Mouse (Mus musculus) neural tube, embryonic 14.5 days (tissue): ENCODE results near the gene Galm. TPM values are rescaled to one million over a fixed set of nuclear protein-coding genes. Genes with fewer than 3 reads are reported as not detected.

Experiments used
- ATAC-seq: fragments of 200-750 bp; cut with Nextera tagmentation; 2 replicates; pipeline ENCODE4 v1.8.0; 2017; ENCODE audit warnings: low read depth, mild to moderate bottlenecking, moderate TSS enrichment, moderate library complexity
- H3K27ac ChIP-seq: fragments of 300-500 bp; sonication (generic); 2 replicates; pipeline ENCODE4 v1.5.1; 2014; ENCODE audit warnings: low read depth, mild to moderate bottlenecking, control low read depth, low read length, moderate library complexity, mixed read lengths
- H3K27me3 ChIP-seq: fragments of 300-500 bp; sonication (generic); 2 replicates; pipeline ENCODE4 v1.6.1; 2014; ENCODE audit warnings: low read length; ENCODE audit not compliant: control insufficient read depth, insufficient read depth
- H3K36me3 ChIP-seq: fragments of 300-500 bp; sonication (generic); 2 replicates; pipeline ENCODE4 v1.6.1; 2014; ENCODE audit warnings: low read length, mixed read lengths; ENCODE audit not compliant: control insufficient read depth, insufficient read depth
- H3K4me1 ChIP-seq: fragments of 300-500 bp; sonication (generic); 2 replicates; pipeline ENCODE4 v1.6.1; 2014; ENCODE audit warnings: low read length; ENCODE audit not compliant: control insufficient read depth, insufficient read depth
- H3K4me2 ChIP-seq: fragments of 300-500 bp; sonication (generic); 2 replicates; pipeline ENCODE4 v1.6.1; 2014; ENCODE audit warnings: mild to moderate bottlenecking, low read depth, low read length, control low read depth
- H3K4me3 ChIP-seq: fragments of 300-500 bp; sonication (generic); 2 replicates; pipeline ENCODE4 v1.5.1; 2014; ENCODE audit warnings: low read depth, low read length, control low read depth, mixed read lengths
- H3K9ac ChIP-seq: fragments of 300-500 bp; sonication (generic); replicated peaks from 2 replicates; pipeline ENCODE4 v1.6.1; 2014; ENCODE audit warnings: low read depth, mild to moderate bottlenecking, control low read depth, low read length, mixed read lengths
- H3K9me3 ChIP-seq: fragments of 300-500 bp; sonication (generic); 2 replicates; pipeline ENCODE4 v1.6.1; 2016; ENCODE audit warnings: low read length; ENCODE audit not compliant: control insufficient read depth
- WGBS: fragments of 180-500 bp; shearing (Covaris S2); extraction: QIAGEN DNeasy Blood & Tissue Kit; methylation state at CpG from one replicate; pipeline ENCODE4 v1.1.7; 2014; 5-methylcytosine and 5-hydroxymethylcytosine counted together
- polyA plus RNA-seq: library from polyadenylated mRNA; unstranded; fragments of >200 nt; fragmentation: Nextera tagmentation; extraction: Ambion mirVana; gene quantifications from 2 replicates; pipeline ENCODE4 v1.2.1, GENCODE M21; 2014

Galm gene
- polyA plus RNA-seq, 1 experiment from 2014 or later, result 0.79 TPM

DNA sequence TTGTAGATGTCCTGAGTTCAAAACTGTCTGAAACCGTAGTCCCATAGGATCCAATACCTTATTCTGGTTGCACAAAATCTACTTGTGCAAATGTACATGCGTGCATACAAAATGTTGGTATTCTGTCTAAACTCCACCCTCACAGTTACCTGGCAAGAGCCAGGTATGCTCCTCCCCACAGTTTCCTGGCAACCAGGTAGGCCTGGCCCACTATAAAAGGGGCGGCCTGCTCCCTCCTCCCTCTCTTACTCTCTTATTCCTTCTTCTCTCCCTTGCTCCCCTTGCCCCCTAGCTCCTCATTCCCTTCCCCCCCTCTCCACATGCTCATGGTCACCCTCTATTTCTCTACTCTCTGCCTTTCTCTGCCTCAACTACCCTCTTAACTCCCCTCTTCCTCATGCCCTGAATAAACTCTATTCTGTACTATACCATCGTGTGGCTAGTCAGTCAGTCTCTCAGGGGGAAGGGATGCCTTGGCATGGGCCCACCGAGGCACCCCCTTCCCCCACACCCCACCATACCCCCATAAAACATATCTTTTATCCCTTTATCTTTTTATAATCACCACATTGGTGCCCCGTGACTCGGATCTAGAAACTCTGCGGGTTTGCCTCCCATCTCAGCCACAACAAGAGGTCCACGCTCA, 31.9 kb upstream of the Galm start:
- peak; percentile 38; the same call in 1 of the 2 replicates for ATAC-seq
- H3K4me2 ChIP-seq, result peak overlapping the region; percentile 37
- H3K27ac ChIP-seq, result no peak overlapping the region
- 82% methylated on average over 9 of the region's 9 CpGs for WGBS
- 0 out of 2 replicates have a peak, but pooled peaks cover 9% of the 10 kb centered on the region for H3K4me1 ChIP-seq
- H3K27me3 ChIP-seq, result no peaks in the 10 kb centered on the region
- no peak overlapping the region for H3K4me3 ChIP-seq
- no peak overlapping the region for H3K9ac ChIP-seq
- H3K9me3 ChIP-seq, result no peaks in the 10 kb centered on the region
- H3K36me3 ChIP-seq, result no peaks in the 10 kb centered on the region

- H3K4me3 ChIP-seq, result no peak overlapping the region
- H3K9ac ChIP-seq, result no peak overlapping the region
- H3K4me1 ChIP-seq, result 0 out of 2 replicates have a peak, but pooled peaks cover 9% of the 10 kb centered on the region
- H3K9me3 ChIP-seq, result no peaks in the 10 kb centered on the region
- peak; percentile 90 for ATAC-seq
- WGBS, result 16% methylated on average over 20 of the region's 20 CpGs
- peak overlapping the region; percentile 37 for H3K4me2 ChIP-seq
- no peaks in the 10 kb centered on the region for H3K27me3 ChIP-seq
- H3K36me3 ChIP-seq, result no peaks in the 10 kb centered on the region
- no peak overlapping the region for H3K27ac ChIP-seq
These were observed 31.1 kb upstream of the Galm start for GRCm38 (mm10) chr17:80096043-80096719.

DNA sequence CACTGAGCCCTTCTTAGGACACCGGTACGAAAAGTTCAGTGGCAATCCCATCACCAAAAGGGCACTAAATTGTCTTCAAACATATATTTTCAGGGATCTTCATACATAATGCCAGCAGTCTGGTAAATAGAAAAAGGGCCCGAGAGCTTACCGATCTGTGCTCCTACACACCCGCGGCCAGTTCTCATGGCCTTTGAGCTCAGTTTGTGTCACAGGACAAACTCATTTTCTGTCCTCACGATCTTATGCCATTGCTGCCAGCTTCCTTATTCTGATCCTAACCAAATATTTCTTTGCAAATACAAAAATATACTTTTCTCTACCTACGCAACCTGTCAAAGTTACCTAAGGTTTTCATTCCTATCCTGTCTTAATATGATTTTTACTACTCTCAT, 30.6 kb upstream of the Galm start:
- no peak overlapping the region for H3K9ac ChIP-seq
- no peak overlapping the region for H3K4me2 ChIP-seq
- H3K4me1 ChIP-seq, result 0 out of 2 replicates have a peak, but pooled peaks cover 9% of the 10 kb centered on the region
- no peak overlapping the region for H3K4me3 ChIP-seq
- H3K27ac ChIP-seq, result no peak overlapping the region
- no peaks in the 10 kb centered on the region for H3K27me3 ChIP-seq
- no peak for ATAC-seq
- H3K9me3 ChIP-seq, result no peaks in the 10 kb centered on the region
- WGBS, result 89% methylated on average over 8 of the region's 8 CpGs
- no peaks in the 10 kb centered on the region for H3K36me3 ChIP-seq

DNA sequence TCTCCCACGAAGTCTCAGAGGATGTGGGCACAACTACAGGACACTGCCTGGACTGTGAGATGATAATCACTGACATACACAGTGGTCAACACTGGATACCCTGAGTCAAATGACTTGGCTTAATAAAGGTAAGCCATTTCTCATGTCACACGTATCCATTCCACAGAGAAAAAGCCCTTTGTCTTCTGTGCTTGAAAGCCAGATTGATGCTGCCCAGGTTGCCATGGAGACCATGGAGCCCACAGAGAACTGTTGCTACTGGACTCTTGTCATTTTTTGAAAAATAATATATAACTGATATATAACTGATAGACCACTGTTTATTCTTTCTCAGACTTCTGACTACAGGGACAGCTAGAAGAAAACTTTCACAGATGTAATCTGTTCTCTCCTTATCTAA, 30.1 kb upstream of the Galm start:
- 10% methylated on average over 2 of the region's 2 CpGs for WGBS
- Histone ChIP-seq H3K27me3 (no peaks in the 10 kb centered on the region), H3K4me3 (no peak overlapping the region), H3K36me3 (no peaks in the 10 kb centered on the region), H3K9ac (no peak overlapping the region), H3K9me3 (no peaks in the 10 kb centered on the region), H3K27ac (no peak overlapping the region), H3K4me2 (no peak overlapping the region), H3K4me1 (0 out of 2 replicates have a peak, but pooled peaks cover 9% of the 10 kb centered on the region)
- ATAC-seq, result no peak

- Histone ChIP-seq H3K4me1 (0 out of 2 replicates have a peak, but pooled peaks cover 9% of the 10 kb centered on the region), H3K4me3 (no peak overlapping the region), H3K27ac (no peak overlapping the region), H3K27me3 (no peaks in the 10 kb centered on the region), H3K9me3 (no peaks in the 10 kb centered on the region), H3K9ac (no peak overlapping the region), H3K4me2 (no peak overlapping the region), H3K36me3 (no peaks in the 10 kb centered on the region)
- ATAC-seq, result no peak
- 83% methylated on average over 6 of the region's 6 CpGs for WGBS
These were observed 27.4 kb upstream of the Galm start for GRCm38 (mm10) chr17:80099823-80100222.

DNA sequence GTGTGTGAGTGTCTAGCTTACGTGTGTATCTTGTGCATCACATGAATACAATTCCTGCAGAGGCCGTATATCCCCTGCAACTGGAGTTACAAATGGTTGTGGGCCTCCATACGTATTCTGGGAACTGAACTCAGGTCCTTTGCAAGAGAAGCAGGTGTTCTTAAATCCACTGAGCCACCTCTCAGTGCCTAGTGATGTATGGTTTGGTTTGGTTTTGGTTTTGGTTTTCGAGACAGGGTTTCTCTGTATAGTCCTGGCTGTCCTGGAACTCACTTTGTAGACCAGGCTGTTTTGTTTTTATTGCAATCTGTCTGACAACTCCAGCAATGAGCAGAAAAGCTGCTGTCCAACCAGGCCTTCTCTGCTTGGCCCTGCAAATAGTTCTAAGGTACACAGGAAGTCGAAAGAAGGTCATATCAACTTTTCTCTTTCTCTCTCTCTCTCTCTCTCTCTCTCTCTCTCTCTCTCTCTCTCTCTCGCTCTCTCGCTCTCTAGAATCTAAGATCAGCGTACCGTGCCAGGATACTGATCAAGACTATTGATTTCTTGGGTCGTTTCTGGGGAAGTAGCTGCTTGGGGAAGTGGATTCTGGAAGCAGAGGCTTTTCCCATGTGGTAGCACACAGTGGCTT, 21.8 kb upstream of the Galm start:
- Histone ChIP-seq H3K27ac (no peak overlapping the region), H3K27me3 (no peaks in the 10 kb centered on the region), H3K4me3 (no peak overlapping the region), H3K9me3 (no peaks in the 10 kb centered on the region), H3K36me3 (no peaks in the 10 kb centered on the region), H3K4me1 (no peaks in the 10 kb centered on the region), H3K4me2 (no peak overlapping the region), H3K9ac (no peak overlapping the region)
- no peak for ATAC-seq
- WGBS, result 86% methylated on average over 10 of the region's 10 CpGs

DNA sequence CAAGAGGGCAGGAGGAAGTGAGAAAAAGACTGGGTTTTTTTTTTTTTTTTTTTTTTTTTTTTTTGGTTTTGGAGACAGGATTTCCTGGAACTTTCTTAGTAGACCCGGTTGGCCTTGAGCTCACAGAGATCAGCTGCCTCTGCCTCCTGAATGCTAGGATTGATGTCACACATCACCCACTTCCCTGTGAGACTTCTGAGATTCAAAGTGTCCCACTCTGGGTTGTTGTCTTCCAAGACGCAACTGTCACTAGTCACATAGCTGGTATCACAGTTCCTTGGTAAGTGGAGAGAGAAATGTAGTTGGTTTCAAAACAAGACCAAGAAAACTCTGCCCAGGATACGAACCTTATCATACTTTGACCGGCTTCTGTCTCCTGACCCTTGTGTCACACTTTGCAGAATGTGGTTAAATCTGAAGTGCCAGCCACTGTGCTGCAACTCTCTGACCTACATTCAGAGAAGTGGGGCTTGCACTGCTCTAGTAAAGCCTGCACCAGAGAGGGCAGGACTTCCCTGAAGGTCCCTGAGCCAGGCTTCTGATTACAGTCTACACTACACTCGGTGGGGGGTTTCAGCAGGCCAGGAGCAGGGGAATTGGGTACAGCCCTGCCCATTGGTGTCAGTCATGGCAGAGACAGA, 14.5 kb upstream of the Galm start:
- WGBS, result 86% methylated on average over 5 of the region's 5 CpGs
- H3K36me3 ChIP-seq, result no peaks in the 10 kb centered on the region
- no peaks in the 10 kb centered on the region for H3K27me3 ChIP-seq
- no peaks in the 10 kb centered on the region for H3K9me3 ChIP-seq
- H3K9ac ChIP-seq, result no peak overlapping the region
- H3K4me1 ChIP-seq, result no peaks in the 10 kb centered on the region
- H3K4me2 ChIP-seq, result no peak overlapping the region
- H3K27ac ChIP-seq, result no peak overlapping the region
- H3K4me3 ChIP-seq, result no peak overlapping the region
- ATAC-seq, result no peak

- Histone ChIP-seq H3K36me3 (no peaks in the 10 kb centered on the region), H3K9me3 (no peaks in the 10 kb centered on the region), H3K9ac (no peak overlapping the region), H3K4me2 (no peak overlapping the region), H3K27ac (no peak overlapping the region), H3K27me3 (no peaks in the 10 kb centered on the region), H3K4me1 (no peaks in the 10 kb centered on the region), H3K4me3 (no peak overlapping the region)
- ATAC-seq, result no peak
- 91% methylated on average over 4 of the region's 4 CpGs for WGBS
These were observed 13.8 kb upstream of the Galm start for GRCm38 (mm10) chr17:80113468-80113867.

DNA sequence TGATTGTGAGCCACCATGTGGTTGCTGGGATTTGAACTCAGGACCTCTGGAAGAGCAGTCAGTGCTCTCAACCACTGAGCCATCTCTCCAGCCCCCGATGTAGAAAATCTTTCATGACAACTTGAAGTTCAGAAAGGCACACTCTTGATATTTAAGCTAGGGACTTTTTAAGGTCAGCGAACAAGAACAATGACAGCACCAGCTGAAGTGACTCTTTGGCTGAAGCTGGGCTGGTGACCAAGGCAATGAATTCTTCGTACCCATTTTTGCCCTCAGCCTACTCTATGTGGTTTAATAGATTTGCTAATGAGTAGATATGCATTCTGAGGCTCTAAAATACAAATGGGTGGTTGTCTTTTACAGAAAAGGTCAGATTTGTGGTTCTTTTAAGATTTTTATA, 6.9 kb upstream of the Galm start:
- no peaks in the 10 kb centered on the region for H3K4me1 ChIP-seq
- no peak overlapping the region for H3K9ac ChIP-seq
- WGBS, result 73% methylated on average over 3 of the region's 3 CpGs
- H3K36me3 ChIP-seq, result no peaks in the 10 kb centered on the region
- no peak for ATAC-seq
- H3K9me3 ChIP-seq, result no peaks in the 10 kb centered on the region
- H3K4me3 ChIP-seq, result no peak overlapping the region
- no peaks in the 10 kb centered on the region for H3K27me3 ChIP-seq
- no peak overlapping the region for H3K4me2 ChIP-seq
- no peak overlapping the region for H3K27ac ChIP-seq
